Mouse (Mus musculus) spleen, adult 2 months (tissue): ENCODE measurements around the gene Ngfr.

Experiments
- CTCF ChIP-seq: fragments of 200-500 bp; IDR thresholded peaks from 2 replicates; pipeline ENCODE4 v1.5.1; 2011; ENCODE audit warnings: mild to moderate bottlenecking, inconsistent platforms; ENCODE audit not compliant: insufficient read depth, insufficient read length, insufficient replicate concordance; ENCODE audit errors: extremely low read depth
- POLR2A ChIP-seq: fragments of 200-500 bp; IDR thresholded peaks from 2 replicates; pipeline ENCODE4 v1.6.1; 2011; ENCODE audit warnings: low read depth, low read length, inconsistent platforms

- TF ChIP-seq CTCF (no peak), POLR2A (no peak)
These were observed 648 bp downstream of the Ngfr start for GRCm38 (mm10) chr11:95586751-95587422.
